Mouse (Mus musculus): ENCODE measurements around the gene Calm4. TPM values are rescaled to one million over a fixed set of nuclear protein-coding genes. Genes with fewer than 3 reads are reported as not detected.

Gene Calm4
- polyA plus RNA-seq, 1 experiment from 2014 or later = not detected

- 81% methylated on average over 14 of the region's 14 CpGs for WGBS
- H3K27ac ChIP-seq (replicated peaks; ENCODE audit: low read depth, low read length) = no peak overlapping the region
Measured at GRCm38 (mm10) chr13:3865648-3866354, 28.2 kb downstream of the Calm4 start.

GRCm38 (mm10) chr13:3866355-3867052 lies 28.9 kb downstream of the Calm4 start:
- H3K4me1 ChIP-seq (ENCODE audit: control insufficient read depth, insufficient read depth, low read length) = no peaks in the 10 kb centered on the region
- no peak for ATAC-seq (ENCODE audit: insufficient number of reproducible peaks, low FRiP score, low TSS enrichment, low read depth)
- no peak overlapping the region for H3K27ac ChIP-seq (replicated peaks; ENCODE audit: low read depth, low read length)
- DNase-seq (ENCODE audit: low spot score) = no peak
- H3K4me2 ChIP-seq (ENCODE audit: low read depth, severe bottlenecking) = no peak overlapping the region
- H3K4me3 ChIP-seq (ENCODE audit: low read depth, low read length) = no peak overlapping the region
- 84% methylated on average over 8 of the region's 8 CpGs for WGBS
- no peaks in the 10 kb centered on the region for H3K36me3 ChIP-seq (ENCODE audit: control insufficient read depth, insufficient read depth, low read length)
- H3K27me3 ChIP-seq (ENCODE audit: control insufficient read depth, insufficient read depth, low read length) = no peaks in the 10 kb centered on the region
- H3K9ac ChIP-seq (ENCODE audit: low read length) = no peak overlapping the region
- H3K9me3 ChIP-seq (ENCODE audit: control insufficient read depth, low read length) = no peaks in the 10 kb centered on the region

More at GRCm38 (mm10) chr13:3865648-3866354, 28.2 kb downstream of the Calm4 start:
- DNase-seq (ENCODE audit: low spot score) (no peak), ATAC-seq (ENCODE audit: insufficient number of reproducible peaks, low FRiP score, low TSS enrichment, low read depth) (no peak)
- H3K4me3 ChIP-seq (ENCODE audit: low read depth, low read length) = no peak overlapping the region
- H3K9ac ChIP-seq (ENCODE audit: low read length) = no peak overlapping the region
- H3K4me2 ChIP-seq (ENCODE audit: low read depth, severe bottlenecking) = no peak overlapping the region
- H3K4me1 ChIP-seq (ENCODE audit: control insufficient read depth, insufficient read depth, low read length) = no peaks in the 10 kb centered on the region
- no peaks in the 10 kb centered on the region for H3K27me3 ChIP-seq (ENCODE audit: control insufficient read depth, insufficient read depth, low read length)
- H3K9me3 ChIP-seq (ENCODE audit: control insufficient read depth, low read length) = no peaks in the 10 kb centered on the region
- no peaks in the 10 kb centered on the region for H3K36me3 ChIP-seq (ENCODE audit: control insufficient read depth, insufficient read depth, low read length)

GRCm38 (mm10) chr13:3867158-3867557 lies 29.6 kb downstream of the Calm4 start:
- H3K36me3 ChIP-seq (ENCODE audit: control insufficient read depth, insufficient read depth, low read length) = no peaks in the 10 kb centered on the region
- H3K27ac ChIP-seq (replicated peaks; ENCODE audit: low read depth, low read length) = no peak overlapping the region
- ATAC-seq (ENCODE audit: insufficient number of reproducible peaks, low FRiP score, low TSS enrichment, low read depth) (no peak), DNase-seq (ENCODE audit: low spot score) (no peak)
- no peaks in the 10 kb centered on the region for H3K27me3 ChIP-seq (ENCODE audit: control insufficient read depth, insufficient read depth, low read length)
- H3K9ac ChIP-seq (ENCODE audit: low read length) = no peak overlapping the region
- no peaks in the 10 kb centered on the region for H3K9me3 ChIP-seq (ENCODE audit: control insufficient read depth, low read length)
- H3K4me2 ChIP-seq (ENCODE audit: low read depth, severe bottlenecking) = no peak overlapping the region
- WGBS = 87% methylated on average over 6 of the region's 6 CpGs
- H3K4me3 ChIP-seq (ENCODE audit: low read depth, low read length) = no peak overlapping the region
- no peaks in the 10 kb centered on the region for H3K4me1 ChIP-seq (ENCODE audit: control insufficient read depth, insufficient read depth, low read length)

- no peaks in the 10 kb centered on the region for H3K9me3 ChIP-seq (ENCODE audit: control insufficient read depth, low read length)
- ATAC-seq (ENCODE audit: insufficient number of reproducible peaks, low FRiP score, low TSS enrichment, low read depth) = no peak
- DNase-seq (ENCODE audit: low spot score) = no peak
Measured at GRCm38 (mm10) chr13:3869901-3870300, 32.3 kb downstream of the Calm4 start.

GRCm38 (mm10) chr13:3872832-3873231 lies 35.3 kb downstream of the Calm4 start:
- Histone ChIP-seq H3K4me1 (ENCODE audit: control insufficient read depth, insufficient read depth, low read length) (no peaks in the 10 kb centered on the region), H3K27ac (replicated peaks; ENCODE audit: low read depth, low read length) (no peak overlapping the region), H3K36me3 (ENCODE audit: control insufficient read depth, insufficient read depth, low read length) (no peaks in the 10 kb centered on the region), H3K27me3 (ENCODE audit: control insufficient read depth, insufficient read depth, low read length) (no peaks in the 10 kb centered on the region), H3K9me3 (ENCODE audit: control insufficient read depth, low read length) (no peaks in the 10 kb centered on the region), H3K4me3 (ENCODE audit: low read depth, low read length) (no peak overlapping the region), H3K4me2 (ENCODE audit: low read depth, severe bottlenecking) (no peak overlapping the region), H3K9ac (ENCODE audit: low read length) (no peak overlapping the region)
- DNase-seq (ENCODE audit: low spot score) (no peak), ATAC-seq (ENCODE audit: insufficient number of reproducible peaks, low FRiP score, low TSS enrichment, low read depth) (no peak)
- WGBS = 96% methylated on average over 4 of the region's 4 CpGs

More at GRCm38 (mm10) chr13:3869901-3870300, 32.3 kb downstream of the Calm4 start:
- Histone ChIP-seq H3K4me3 (ENCODE audit: low read depth, low read length) (no peak overlapping the region), H3K27ac (replicated peaks; ENCODE audit: low read depth, low read length) (no peak overlapping the region), H3K27me3 (ENCODE audit: control insufficient read depth, insufficient read depth, low read length) (no peaks in the 10 kb centered on the region), H3K4me2 (ENCODE audit: low read depth, severe bottlenecking) (no peak overlapping the region), H3K9ac (ENCODE audit: low read length) (no peak overlapping the region), H3K4me1 (ENCODE audit: control insufficient read depth, insufficient read depth, low read length) (no peaks in the 10 kb centered on the region), H3K36me3 (ENCODE audit: control insufficient read depth, insufficient read depth, low read length) (no peaks in the 10 kb centered on the region)

- ATAC-seq (ENCODE audit: insufficient number of reproducible peaks, low FRiP score, low TSS enrichment, low read depth) = no peak
- H3K36me3 ChIP-seq (ENCODE audit: control insufficient read depth, insufficient read depth, low read length) = no peaks in the 10 kb centered on the region
- H3K27ac ChIP-seq (replicated peaks; ENCODE audit: low read depth, low read length) = no peak overlapping the region
- DNase-seq (ENCODE audit: low spot score) = no peak
- no peak overlapping the region for H3K4me3 ChIP-seq (ENCODE audit: low read depth, low read length)
- no peaks in the 10 kb centered on the region for H3K4me1 ChIP-seq (ENCODE audit: control insufficient read depth, insufficient read depth, low read length)
- H3K4me2 ChIP-seq (ENCODE audit: low read depth, severe bottlenecking) = no peak overlapping the region
- 89% methylated on average over 6 of the region's 6 CpGs for WGBS
- H3K9me3 ChIP-seq (ENCODE audit: control insufficient read depth, low read length) = no peaks in the 10 kb centered on the region
- no peak overlapping the region for H3K9ac ChIP-seq (ENCODE audit: low read length)
- H3K27me3 ChIP-seq (ENCODE audit: control insufficient read depth, insufficient read depth, low read length) = no peaks in the 10 kb centered on the region
Measured at GRCm38 (mm10) chr13:3876448-3876847, 38.9 kb downstream of the Calm4 start.

GRCm38 (mm10) chr13:3877185-3877584 lies 39.6 kb downstream of the Calm4 start:
- Histone ChIP-seq H3K27me3 (ENCODE audit: control insufficient read depth, insufficient read depth, low read length) (no peaks in the 10 kb centered on the region), H3K4me1 (ENCODE audit: control insufficient read depth, insufficient read depth, low read length) (no peaks in the 10 kb centered on the region), H3K4me2 (ENCODE audit: low read depth, severe bottlenecking) (no peak overlapping the region), H3K27ac (replicated peaks; ENCODE audit: low read depth, low read length) (no peak overlapping the region), H3K4me3 (ENCODE audit: low read depth, low read length) (no peak overlapping the region), H3K36me3 (ENCODE audit: control insufficient read depth, insufficient read depth, low read length) (peaks cover 3% of the 10 kb centered on the region; the same call in 1 of the 2 replicates), H3K9me3 (ENCODE audit: control insufficient read depth, low read length) (no peaks in the 10 kb centered on the region), H3K9ac (ENCODE audit: low read length) (no peak overlapping the region)
- WGBS = 70% methylated on average over 6 of the region's 6 CpGs
- ATAC-seq (ENCODE audit: insufficient number of reproducible peaks, low FRiP score, low TSS enrichment, low read depth) = peak; percentile 57; the same call in 1 of the 2 replicates
- no peak for DNase-seq (ENCODE audit: low spot score)

GRCm38 (mm10) chr13:3877679-3878220 lies 40.2 kb downstream of the Calm4 start:
- Histone ChIP-seq H3K4me1 (ENCODE audit: control insufficient read depth, insufficient read depth, low read length) (no peaks in the 10 kb centered on the region), H3K4me2 (ENCODE audit: low read depth, severe bottlenecking) (no peak overlapping the region), H3K36me3 (ENCODE audit: control insufficient read depth, insufficient read depth, low read length) (peaks cover 3% of the 10 kb centered on the region; the same call in 1 of the 2 replicates), H3K4me3 (ENCODE audit: low read depth, low read length) (no peak overlapping the region), H3K27ac (replicated peaks; ENCODE audit: low read depth, low read length) (no peak overlapping the region), H3K9me3 (ENCODE audit: control insufficient read depth, low read length) (no peaks in the 10 kb centered on the region), H3K9ac (ENCODE audit: low read length) (no peak overlapping the region), H3K27me3 (ENCODE audit: control insufficient read depth, insufficient read depth, low read length) (no peaks in the 10 kb centered on the region)
- DNase-seq (ENCODE audit: low spot score) (no peak), ATAC-seq (ENCODE audit: insufficient number of reproducible peaks, low FRiP score, low TSS enrichment, low read depth) (no peak)
- WGBS = 52% methylated on average over 4 of the region's 4 CpGs

All from limb, embryonic 11.5 days (tissue).